Comparison of ENCODE assay signal across 10 mouse cellular contexts in the genomic region with DNA sequence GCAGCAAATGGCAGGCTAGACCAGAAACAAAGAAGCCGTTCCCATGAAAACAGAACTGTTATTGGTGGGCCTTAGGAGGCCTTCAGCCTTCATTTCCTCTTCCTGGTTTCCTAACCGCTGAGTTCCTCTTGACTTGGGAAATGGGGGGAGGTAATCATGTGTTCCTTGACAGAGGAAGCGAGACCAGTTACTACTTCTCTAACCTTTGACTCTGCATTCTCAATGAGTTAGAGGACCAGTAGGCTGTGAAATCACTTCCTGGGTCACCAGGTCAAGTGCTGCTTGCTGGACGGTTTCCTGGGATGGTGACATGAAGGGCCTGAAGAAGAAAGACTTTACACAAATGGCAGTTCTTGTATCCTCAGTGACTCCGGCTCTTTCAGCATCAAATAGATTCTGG. TPM values are rescaled to one million over a fixed set of nuclear protein-coding genes. Genes with fewer than 3 reads are reported as not detected.
DNase-seq lines count a peak whose midpoint lies in the region; ATAC-seq and TF ChIP-seq lines count a peak whose summit lies in the region.
"Had no signal": no experiment of that assay in that cellular context is flagged by ENCODE, and none has a peak within 500 bp of the region (broad histone marks: within the 10 kb centered on the region; RNA-seq: fewer than 3 reads in every experiment).

No protein-coding gene starts in this region.

- no peak overlapping the region for H3K4me2 ChIP-seq in liver, embryonic 15.5 days

- H3K27ac ChIP-seq in layer of hippocampus, adult 2 months = peak overlapping the region; percentile 2; the same call in 1 of the 2 replicates
- peak overlapping the region; percentile 76 for H3K27ac ChIP-seq in embryonic fibroblast, embryonic 13.5 days (ENCODE audit: insufficient read depth, low read length)
- H3K27ac ChIP-seq in liver, embryonic 15.5 days (replicated peaks) = no peak overlapping the region
- peak overlapping the region; percentile 0; the same call in 1 of the 2 replicates for H3K27ac ChIP-seq in olfactory bulb, adult 2 months (ENCODE audit: insufficient read depth, low read depth, low read length)
- H3K27ac ChIP-seq: heart, adult 2 months had no signal

- H3K36me3 ChIP-seq in liver, embryonic 15.5 days (replicated peaks) = no peaks in the 10 kb centered on the region

- WGBS in liver, embryonic 15.5 days (ENCODE audit: insufficient replicate concordance) = 45% methylated on average over 5 of the region's 5 CpGs
- 84% methylated on average over 5 of the region's 5 CpGs for WGBS in olfactory bulb, adult 2 months

- 0 out of 2 replicates have a peak, but pooled peaks have one; percentile 31 for ATAC-seq in liver, embryonic 15.5 days (ENCODE audit: insufficient read depth)

- H3K27me3 ChIP-seq in liver, embryonic 15.5 days = no peaks in the 10 kb centered on the region

- intact Hi-C loops in left cerebral cortex, postnatal 10 days (cut with DNase I) = no loop called here

- TF ChIP-seq POLR2A in embryonic fibroblast, embryonic 13.5 days (IDR thresholded peaks at IDR 0.05; ENCODE audit: low read depth, low read length) = no peak
- TF ChIP-seq POLR2A in olfactory bulb, adult 2 months (IDR thresholded peaks at IDR 0.05; ENCODE audit: insufficient read depth, low read depth, low read length) = no peak

- no peak overlapping the region for H3K9ac ChIP-seq in liver, embryonic 15.5 days

- H3K4me1 ChIP-seq in embryonic fibroblast, embryonic 13.5 days (ENCODE audit: control insufficient read depth, insufficient read depth, low read length) = peaks cover 11% of the 10 kb centered on the region; the same call in 1 of the 2 replicates
- no peaks in the 10 kb centered on the region for H3K4me1 ChIP-seq in liver, embryonic 15.5 days (replicated peaks)
- no peaks in the 10 kb centered on the region for H3K4me1 ChIP-seq in olfactory bulb, adult 2 months (ENCODE audit: control insufficient read depth, insufficient read depth, low read length)

- no peak for TF ChIP-seq CTCF in layer of hippocampus, adult 2 months (conservative IDR thresholded peaks at IDR 0.05)
- TF ChIP-seq CTCF in embryonic fibroblast, embryonic 13.5 days (IDR thresholded peaks at IDR 0.05; ENCODE audit: borderline replicate concordance, insufficient read depth, low read length) = no peak
- TF ChIP-seq CTCF in olfactory bulb, adult 2 months (IDR thresholded peaks at IDR 0.05; ENCODE audit: insufficient read depth, low read depth, low read length) = no peak

- no peak for DNase-seq in layer of hippocampus, adult 2 months (ENCODE audit: low spot score in 2 of 2)
- no peak for DNase-seq in layer of hippocampus, adult 9-10 months (ENCODE audit: low spot score)
- DNase-seq in left cerebral cortex, postnatal 10 days (ENCODE audit: extremely low spot score in 1 of 2, low spot score in 2 of 2) = no peak
- DNase-seq in urinary bladder, postnatal 10 days (ENCODE audit: low spot score) = no peak
- no peak for DNase-seq in gastrocnemius, adult 18-20 months (ENCODE audit: low spot score)
- DNase-seq: thymus, adult 18-20 months had no signal

- no peaks in the 10 kb centered on the region for H3K9me3 ChIP-seq in liver, embryonic 15.5 days (replicated peaks)

- no peak overlapping the region for H3K4me3 ChIP-seq in layer of hippocampus, adult 2 months
- H3K4me3 ChIP-seq in embryonic fibroblast, embryonic 13.5 days (ENCODE audit: insufficient read depth, low read length) = no peak overlapping the region
- no peak overlapping the region for H3K4me3 ChIP-seq in liver, embryonic 15.5 days (replicated peaks)
- H3K4me3 ChIP-seq in olfactory bulb, adult 2 months (ENCODE audit: insufficient read depth, low read depth, low read length) = no peak overlapping the region
- H3K4me3 ChIP-seq: heart, adult 2 months had no signal

RNA-seq across cellular contexts. Expression of a gene that starts 32.1 kb away (rescaled TPM):
- total RNA-seq in layer of hippocampus, adult 2 months (2021) = 100 to 1,000 TPM; 110 to 122 TPM
- polyA plus RNA-seq in embryonic fibroblast, embryonic 13.5 days (2011; ENCODE audit: insufficient read length, low read depth, missing spikeins) = 36.3 and 44.5 TPM in 2 replicates
- polyA plus RNA-seq in liver, embryonic 15.5 days (2015; fragmentation: Nextera tagmentation; extraction: Ambion mirVana) = 5.8 and 7.0 TPM in 2 replicates
- not detected in 2 replicates for polyA plus RNA-seq in olfactory bulb, adult 2 months (2012; ENCODE audit: insufficient read depth, insufficient read length, low replicate concordance, missing spikeins)
- total RNA-seq in left cerebral cortex, postnatal 10 days (2021) = 100 to 1,000 TPM in 1 of 2 experiments, 10 to 100 TPM in 1; 99.7 to 106 TPM
- total RNA-seq in gastrocnemius, adult 18-20 months (2021) = 10 to 100 TPM; 14.4 to 21.7 TPM

RNA-seq across cellular contexts. Expression of a gene that starts 45.0 kb away (rescaled TPM):
- 10 to 100 TPM; 30.1 to 30.6 TPM for total RNA-seq in layer of hippocampus, adult 2 months (2021)
- polyA plus RNA-seq in embryonic fibroblast, embryonic 13.5 days (2011; ENCODE audit: insufficient read length, low read depth, missing spikeins) = 5.1 and 7.0 TPM in 2 replicates
- polyA plus RNA-seq in liver, embryonic 15.5 days (2015; fragmentation: Nextera tagmentation; extraction: Ambion mirVana) = 1.2 and 1.3 TPM in 2 replicates
- polyA plus RNA-seq in olfactory bulb, adult 2 months (2012; ENCODE audit: insufficient read depth, insufficient read length, low replicate concordance, missing spikeins) = not detected in 2 replicates
- 10 to 100 TPM; 26.3 to 26.4 TPM for total RNA-seq in left cerebral cortex, postnatal 10 days (2021)
- 1 to 10 TPM; 8.8 to 9.6 TPM for total RNA-seq in gastrocnemius, adult 18-20 months (2021)

Comparison
In these comparisons a context has a peak if more than half of its experiments do, and no peak if none do; other contexts are left out.
1. RNA of a gene that starts 32.1 kb away (total RNA-seq): 110 to 122 TPM in layer of hippocampus, adult 2 months and 99.7 to 106 TPM in left cerebral cortex, postnatal 10 days; 14.4 to 21.7 TPM in gastrocnemius, adult 18-20 months; every median in the first group is over 4 times any median in the second.